Mouse (Mus musculus): ENCODE data around the gene Lyst. TPM values are rescaled to one million over a fixed set of nuclear protein-coding genes. Genes with fewer than 3 reads are reported as not detected.
"Not testable (repeated sequence)": the region's sequence is repeated elsewhere in the genome, so short reads cannot be mapped to it uniquely, and the experiment has no call there.

The Lyst gene
- total and polyA plus RNA-seq, 2 experiments from 2014 or later = 1.9 to 6.3 TPM

GRCm38 (mm10) chr13:13703476-13703875, 113.3 kb downstream of the Lyst start:
- TF ChIP-seq CTCF (IDR thresholded peaks at IDR 0.05; ENCODE audit: low read depth) (no peak), EP300 (IDR thresholded peaks at IDR 0.05; ENCODE audit: low read depth) (no peak)
- H3K4me3 ChIP-seq (ENCODE audit: low read depth, low read length) = no peak overlapping the region
- H3K4me1 ChIP-seq (ENCODE audit: control insufficient read depth, insufficient read depth) = no peaks in the 10 kb centered on the region
- H3K27me3 ChIP-seq (ENCODE audit: control insufficient read depth, insufficient read depth, low read length) = no peaks in the 10 kb centered on the region
- H3K9ac ChIP-seq (replicated peaks; ENCODE audit: low read depth, low read length) = no peak overlapping the region
- H3K9me3 ChIP-seq (replicated peaks; ENCODE audit: control insufficient read depth, low read length) = no peaks in the 10 kb centered on the region
- H3K27ac ChIP-seq (ENCODE audit: low read depth) = no peak overlapping the region
- no peak for ATAC-seq (ENCODE audit: insufficient read depth, low read depth)
- H3K4me2 ChIP-seq (ENCODE audit: low read depth, low read length) = no peak overlapping the region
- peaks cover 13% of the 10 kb centered on the region for H3K36me3 ChIP-seq (replicated peaks; ENCODE audit: control insufficient read depth, insufficient read depth, low read length)
- no peak for DNase-seq (ENCODE audit: low spot score)
- 80% methylated on average over 5 of the region's 5 CpGs for WGBS

- H3K4me1 ChIP-seq (ENCODE audit: control insufficient read depth, insufficient read depth); H3K36me3 ChIP-seq (replicated peaks; ENCODE audit: control insufficient read depth, insufficient read depth, low read length); H3K4me2 ChIP-seq (ENCODE audit: low read depth, low read length); H3K4me3 ChIP-seq (ENCODE audit: low read depth, low read length); H3K27ac ChIP-seq (ENCODE audit: low read depth); H3K9me3 ChIP-seq (replicated peaks; ENCODE audit: control insufficient read depth, low read length); ATAC-seq (ENCODE audit: insufficient read depth, low read depth); H3K27me3 ChIP-seq (ENCODE audit: control insufficient read depth, insufficient read depth, low read length); DNase-seq (ENCODE audit: low spot score); H3K9ac ChIP-seq (replicated peaks; ENCODE audit: low read depth, low read length): not testable (repeated sequence)
- 87% methylated on average over 17 of the region's 17 CpGs for WGBS
Observed at GRCm38 (mm10) chr13:13721435-13721834, 131.2 kb downstream of the Lyst start.

- Histone ChIP-seq H3K4me2 (ENCODE audit: low read depth, low read length) (no peak overlapping the region), H3K9ac (replicated peaks; ENCODE audit: low read depth, low read length) (no peak overlapping the region), H3K36me3 (replicated peaks; ENCODE audit: control insufficient read depth, insufficient read depth, low read length) (peaks cover 11% of the 10 kb centered on the region; the same call in 1 of the 2 replicates), H3K27ac (ENCODE audit: low read depth) (no peak overlapping the region), H3K4me1 (ENCODE audit: control insufficient read depth, insufficient read depth) (0 out of 2 replicates have a peak, but pooled peaks cover 4% of the 10 kb centered on the region), H3K9me3 (replicated peaks; ENCODE audit: control insufficient read depth, low read length) (no peaks in the 10 kb centered on the region), H3K4me3 (ENCODE audit: low read depth, low read length) (no peak overlapping the region), H3K27me3 (ENCODE audit: control insufficient read depth, insufficient read depth, low read length) (no peaks in the 10 kb centered on the region)
- 20% methylated on average over 3 of the region's 3 CpGs for WGBS
- no peak for ATAC-seq (ENCODE audit: insufficient read depth, low read depth)
- DNase-seq (ENCODE audit: low spot score) = no peak
- TF ChIP-seq CTCF (IDR thresholded peaks at IDR 0.05; ENCODE audit: low read depth) (no peak), EP300 (IDR thresholded peaks at IDR 0.05; ENCODE audit: low read depth) (no peak)
Observed at GRCm38 (mm10) chr13:13723293-13723692, 133.1 kb downstream of the Lyst start.

- Histone ChIP-seq H3K27me3 (ENCODE audit: control insufficient read depth, insufficient read depth, low read length) (no peaks in the 10 kb centered on the region), H3K27ac (ENCODE audit: low read depth) (no peak overlapping the region), H3K9me3 (replicated peaks; ENCODE audit: control insufficient read depth, low read length) (no peaks in the 10 kb centered on the region), H3K36me3 (replicated peaks; ENCODE audit: control insufficient read depth, insufficient read depth, low read length) (peaks cover 11% of the 10 kb centered on the region; the same call in 1 of the 2 replicates), H3K4me2 (ENCODE audit: low read depth, low read length) (no peak overlapping the region), H3K4me3 (ENCODE audit: low read depth, low read length) (no peak overlapping the region), H3K4me1 (ENCODE audit: control insufficient read depth, insufficient read depth) (0 out of 2 replicates have a peak, but pooled peaks cover 4% of the 10 kb centered on the region), H3K9ac (replicated peaks; ENCODE audit: low read depth, low read length) (no peak overlapping the region)
- no peak for TF ChIP-seq EP300 (IDR thresholded peaks at IDR 0.05; ENCODE audit: low read depth)
- no peak for TF ChIP-seq CTCF (IDR thresholded peaks at IDR 0.05; ENCODE audit: low read depth)
- no peak for ATAC-seq (ENCODE audit: insufficient read depth, low read depth)
- DNase-seq (ENCODE audit: low spot score) = no peak
Observed at GRCm38 (mm10) chr13:13723786-13724185, 133.6 kb downstream of the Lyst start.

GRCm38 (mm10) chr13:13739232-13739631, 149.0 kb downstream of the Lyst start:
- TF ChIP-seq CTCF (IDR thresholded peaks at IDR 0.05; ENCODE audit: low read depth) = no peak
- TF ChIP-seq EP300 (IDR thresholded peaks at IDR 0.05; ENCODE audit: low read depth) = no peak
- ATAC-seq (ENCODE audit: insufficient read depth, low read depth) (no peak), DNase-seq (ENCODE audit: low spot score) (no peak)
- H3K4me1 ChIP-seq (ENCODE audit: control insufficient read depth, insufficient read depth) = no peaks in the 10 kb centered on the region
- no peaks in the 10 kb centered on the region for H3K9me3 ChIP-seq (replicated peaks; ENCODE audit: control insufficient read depth, low read length)
- H3K4me3 ChIP-seq (ENCODE audit: low read depth, low read length) = no peak overlapping the region
- no peaks in the 10 kb centered on the region for H3K27me3 ChIP-seq (ENCODE audit: control insufficient read depth, insufficient read depth, low read length)
- no peak overlapping the region for H3K4me2 ChIP-seq (ENCODE audit: low read depth, low read length)
- no peak overlapping the region for H3K27ac ChIP-seq (ENCODE audit: low read depth)
- H3K9ac ChIP-seq (replicated peaks; ENCODE audit: low read depth, low read length) = no peak overlapping the region
- 93% methylated on average over 4 of the region's 4 CpGs for WGBS
- peaks cover 32% of the 10 kb centered on the region for H3K36me3 ChIP-seq (replicated peaks; ENCODE audit: control insufficient read depth, insufficient read depth, low read length)

GRCm38 (mm10) chr13:13745911-13746310, 155.7 kb downstream of the Lyst start:
- Histone ChIP-seq H3K9me3 (replicated peaks; ENCODE audit: control insufficient read depth, low read length) (no peaks in the 10 kb centered on the region), H3K27me3 (ENCODE audit: control insufficient read depth, insufficient read depth, low read length) (no peaks in the 10 kb centered on the region), H3K4me2 (ENCODE audit: low read depth, low read length) (no peak overlapping the region), H3K9ac (replicated peaks; ENCODE audit: low read depth, low read length) (no peak overlapping the region), H3K27ac (ENCODE audit: low read depth) (no peak overlapping the region), H3K36me3 (replicated peaks; ENCODE audit: control insufficient read depth, insufficient read depth, low read length) (peaks cover 62% of the 10 kb centered on the region), H3K4me3 (ENCODE audit: low read depth, low read length) (no peak overlapping the region), H3K4me1 (ENCODE audit: control insufficient read depth, insufficient read depth) (no peaks in the 10 kb centered on the region)
- ATAC-seq (ENCODE audit: insufficient read depth, low read depth) = no peak
- TF ChIP-seq EP300 (IDR thresholded peaks at IDR 0.05; ENCODE audit: low read depth) (no peak), CTCF (IDR thresholded peaks at IDR 0.05; ENCODE audit: low read depth) (no peak)
- 72% methylated on average over 3 of the region's 3 CpGs for WGBS
- DNase-seq (ENCODE audit: low spot score) = no peak

Data from heart, postnatal 0 days (tissue).